Mouse (Mus musculus) lung, embryonic 14.5 days (tissue): ENCODE data around the gene Cmtr2. TPM values are rescaled to one million over a fixed set of nuclear protein-coding genes. Genes with fewer than 3 reads are reported as not detected.

Experiments used
- ATAC-seq: fragments of 200-750 bp; cut with Nextera tagmentation; 2 replicates; pipeline ENCODE4 v1.8.0; 2017; ENCODE audit warnings: mild to moderate bottlenecking, moderate TSS enrichment, moderate library complexity; ENCODE audit not compliant: insufficient read depth
- DNase-seq: peaks from one replicate; pipeline ENCODE4 v3.0.0-alpha.2; 2015
- H3K27ac ChIP-seq: fragments of 300-500 bp; sonication (generic); 2 replicates; pipeline ENCODE4 v1.5.1; 2014; ENCODE audit warnings: low read depth, mild to moderate bottlenecking, moderate library complexity
- H3K27me3 ChIP-seq: fragments of 300-500 bp; sonication (generic); 2 replicates; pipeline ENCODE4 v1.6.1; 2014; ENCODE audit warnings: low read length, control low read depth; ENCODE audit not compliant: insufficient read depth
- H3K36me3 ChIP-seq: fragments of 300-500 bp; sonication (generic); 2 replicates; pipeline ENCODE4 v1.6.1; 2014; ENCODE audit warnings: control low read depth; ENCODE audit not compliant: insufficient read depth
- H3K4me1 ChIP-seq: fragments of 300-500 bp; sonication (generic); 2 replicates; pipeline ENCODE4 v1.6.1; 2014; ENCODE audit warnings: antibody characterized with exemption, control low read depth; ENCODE audit not compliant: insufficient read depth
- H3K4me2 ChIP-seq: fragments of 300-500 bp; sonication (generic); 2 replicates; pipeline ENCODE4 v1.6.1; 2014; ENCODE audit warnings: mild to moderate bottlenecking
- H3K4me3 ChIP-seq: fragments of 300-500 bp; sonication (generic); 2 replicates; pipeline ENCODE4 v1.5.1; 2014; ENCODE audit warnings: low read depth, low read length
- H3K9ac ChIP-seq: fragments of 300-500 bp; sonication (generic); 2 replicates; pipeline ENCODE4 v1.6.1; 2014
- H3K9me3 ChIP-seq: fragments of 300-500 bp; sonication (generic); 2 replicates; pipeline ENCODE4 v1.6.1; 2016; ENCODE audit warnings: low read depth, low read length, control low read depth
- CTCF ChIP-seq: IDR thresholded peaks from 2 replicates; pipeline ENCODE4 v1.5.1; 2016; ENCODE audit warnings: antibody characterized with exemption, low read depth
- WGBS: fragments of 180-500 bp; shearing (Covaris S2); extraction: QIAGEN DNeasy Blood & Tissue Kit; methylation state at CpG from one replicate; pipeline ENCODE4 v1.1.7; 2014; 5-methylcytosine and 5-hydroxymethylcytosine counted together
- polyA plus RNA-seq: library from polyadenylated mRNA; unstranded; fragments of >200 nt; fragmentation: Nextera tagmentation; extraction: Ambion mirVana; gene quantifications from 2 replicates; pipeline ENCODE4 v1.2.1, GENCODE M21; 2014

The Cmtr2 gene
- polyA plus RNA-seq, 1 experiment from 2014 or later, result 8.3 TPM

DNA sequence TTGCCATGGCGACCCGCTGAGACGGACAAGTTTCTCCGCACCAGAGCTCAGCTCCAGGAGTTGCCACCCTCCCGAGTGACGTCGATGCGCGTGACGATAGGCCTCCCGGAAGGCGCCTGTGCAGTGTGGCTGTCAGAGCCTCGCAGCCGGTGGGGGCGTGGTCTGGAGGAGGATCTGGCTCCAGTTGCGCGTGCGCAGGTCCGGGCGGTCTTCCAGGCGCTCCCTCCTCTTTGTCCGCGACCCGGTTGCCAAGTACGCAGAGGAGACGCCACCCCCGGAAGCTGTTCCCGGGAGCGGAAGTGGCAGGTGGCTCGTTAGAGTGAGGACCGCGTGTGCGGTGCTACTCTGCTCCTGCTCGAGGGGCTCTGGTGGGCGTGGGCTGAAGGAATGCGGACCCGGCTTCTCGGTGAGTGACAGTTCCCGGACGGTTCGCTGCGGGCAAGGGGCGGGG, 2.2 kb downstream of the Cmtr2 start:
- peak overlapping the region; percentile 73 for H3K4me2 ChIP-seq
- peak overlapping the region; percentile 45 for H3K9ac ChIP-seq
- no peaks in the 10 kb centered on the region for H3K9me3 ChIP-seq
- no peak overlapping the region for H3K27ac ChIP-seq
- DNase-seq (peak; percentile 99), ATAC-seq (peak; percentile 99)
- no peak for TF ChIP-seq CTCF
- no peaks in the 10 kb centered on the region for H3K27me3 ChIP-seq
- peaks cover 3% of the 10 kb centered on the region; the same call in 1 of the 2 replicates for H3K4me1 ChIP-seq
- peaks cover 18% of the 10 kb centered on the region for H3K36me3 ChIP-seq
- peak overlapping the region; percentile 60 for H3K4me3 ChIP-seq
- WGBS, result under 1% methylated on average over 43 of the region's 43 CpGs

DNA sequence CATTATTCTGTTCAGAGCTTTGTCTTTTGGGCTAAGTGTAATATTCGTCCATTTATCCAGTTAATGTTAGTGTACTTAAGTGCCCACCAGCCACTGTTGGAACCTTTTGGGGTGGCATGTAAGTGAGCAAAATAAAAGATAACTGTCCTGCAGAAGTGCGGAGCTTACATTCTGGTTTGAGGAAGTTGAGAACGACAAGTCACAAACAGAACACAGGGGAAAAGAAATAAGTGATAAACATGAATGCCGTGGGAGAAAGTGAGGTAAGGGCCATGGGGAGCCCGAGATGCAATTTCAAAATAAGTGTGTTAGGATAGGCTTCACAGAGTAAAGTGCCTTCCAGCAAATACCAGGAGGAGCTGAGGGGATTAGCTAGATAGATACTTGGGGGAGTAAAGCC, 3.0 kb downstream of the Cmtr2 start:
- Histone ChIP-seq H3K27ac (no peak overlapping the region), H3K9me3 (no peaks in the 10 kb centered on the region), H3K9ac (peak overlapping the region; percentile 13; the same call in 1 of the 2 replicates), H3K4me3 (peak overlapping the region; percentile 60), H3K4me1 (peaks cover 3% of the 10 kb centered on the region; the same call in 1 of the 2 replicates), H3K4me2 (peak overlapping the region; percentile 73), H3K36me3 (peaks cover 26% of the 10 kb centered on the region), H3K27me3 (no peaks in the 10 kb centered on the region)
- no peak for ATAC-seq
- TF ChIP-seq CTCF, result no peak
- 65% methylated on average over 5 of the region's 5 CpGs for WGBS
- DNase-seq, result no peak

DNA sequence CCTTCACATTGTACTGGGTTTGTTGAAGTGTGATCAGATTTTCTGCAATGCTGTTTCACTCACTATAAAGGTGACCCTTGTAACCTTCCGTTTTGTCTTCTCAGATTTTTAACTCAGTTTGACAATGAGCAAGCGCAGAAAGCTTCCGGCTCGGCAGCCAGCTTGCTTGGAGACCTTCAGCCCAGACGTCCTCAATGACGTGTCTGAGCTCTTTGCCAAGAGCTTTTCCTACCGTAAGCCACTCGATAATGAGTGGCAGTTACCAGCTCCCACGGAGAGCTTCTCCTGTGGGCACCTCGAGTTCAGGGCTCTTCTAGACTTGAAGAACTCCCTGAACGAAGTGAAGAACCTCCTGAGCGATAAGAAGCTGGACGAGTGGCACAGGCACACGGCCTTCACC, 5.5 kb downstream of the Cmtr2 start:
- Histone ChIP-seq H3K27me3 (no peaks in the 10 kb centered on the region), H3K9ac (no peak overlapping the region), H3K36me3 (peaks cover 30% of the 10 kb centered on the region), H3K4me1 (peaks cover 3% of the 10 kb centered on the region; the same call in 1 of the 2 replicates), H3K4me2 (no peak overlapping the region), H3K9me3 (no peaks in the 10 kb centered on the region), H3K27ac (no peak overlapping the region), H3K4me3 (no peak overlapping the region)
- no peak for TF ChIP-seq CTCF
- 87% methylated on average over 14 of the region's 14 CpGs for WGBS
- ATAC-seq, result no peak
- DNase-seq, result no peak

DNA sequence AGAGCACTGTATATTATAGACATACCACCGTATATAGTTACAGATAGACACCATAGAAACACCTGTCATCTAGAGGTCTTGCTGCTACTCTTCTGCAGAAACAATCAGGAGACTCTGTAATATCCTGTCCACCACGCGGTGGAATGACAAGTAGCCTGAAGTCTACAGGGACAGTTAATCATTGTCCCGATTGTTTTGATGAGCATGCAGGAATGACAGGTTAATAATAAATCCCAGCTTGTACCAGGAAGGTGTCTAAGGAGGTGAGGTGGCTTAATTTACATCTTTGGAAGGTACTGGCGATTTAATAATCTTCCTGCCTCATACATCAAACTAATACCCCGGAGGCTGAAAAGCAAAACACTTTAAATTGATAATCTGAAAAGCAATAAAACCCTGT, 15.3 kb downstream of the Cmtr2 start:
- no peaks in the 10 kb centered on the region for H3K4me1 ChIP-seq
- H3K4me3 ChIP-seq, result no peak overlapping the region
- H3K27me3 ChIP-seq, result no peaks in the 10 kb centered on the region
- H3K9me3 ChIP-seq, result no peaks in the 10 kb centered on the region
- H3K9ac ChIP-seq, result no peak overlapping the region
- ATAC-seq (no peak), DNase-seq (no peak)
- TF ChIP-seq CTCF, result no peak
- 48% methylated on average over 6 of the region's 6 CpGs for WGBS
- no peaks in the 10 kb centered on the region for H3K36me3 ChIP-seq
- no peak overlapping the region for H3K4me2 ChIP-seq
- no peak overlapping the region for H3K27ac ChIP-seq

DNA sequence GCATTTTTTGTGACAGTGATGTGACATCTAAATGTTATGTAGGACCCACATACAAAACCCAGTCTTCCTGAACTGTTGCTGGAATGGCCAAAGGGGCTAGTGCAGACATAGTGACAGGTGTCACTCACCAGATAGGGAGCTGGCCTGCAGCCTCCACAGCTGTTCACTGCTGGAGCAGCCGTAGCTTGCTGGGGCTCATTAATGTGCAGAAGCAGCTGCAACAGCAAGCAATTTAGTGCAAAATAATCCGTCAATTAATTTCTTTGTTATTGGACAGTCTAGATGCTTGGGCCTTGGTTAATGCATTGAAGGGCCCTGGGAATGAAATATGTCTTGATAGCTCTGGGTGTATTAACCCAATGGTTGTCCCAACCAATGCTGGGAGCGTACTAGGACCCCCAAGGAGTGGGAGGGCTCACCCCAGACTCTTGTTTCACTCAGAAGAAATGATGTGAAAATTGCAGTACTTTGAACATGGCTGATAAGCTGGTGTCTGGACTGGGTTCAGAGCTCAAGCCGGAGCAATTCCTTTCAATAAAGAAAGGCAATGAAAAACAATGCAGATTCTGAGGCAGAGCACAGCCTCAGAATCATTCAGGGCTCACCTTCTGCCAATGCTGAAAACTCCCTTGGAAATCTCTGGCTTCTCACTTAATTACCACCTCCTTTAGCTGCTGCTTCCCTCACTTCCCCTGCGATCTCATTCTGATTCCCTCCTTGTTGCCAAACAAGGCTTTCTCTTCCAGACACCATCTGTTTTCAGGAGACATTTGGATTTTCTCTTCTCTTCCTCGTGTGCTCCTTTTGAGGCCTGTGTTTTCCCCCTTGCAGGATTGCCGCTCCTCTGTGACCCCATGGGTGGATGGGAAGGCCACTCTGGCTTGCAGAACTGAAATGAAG, 27.1 kb downstream of the Cmtr2 start:
- Histone ChIP-seq H3K4me1 (no peaks in the 10 kb centered on the region), H3K36me3 (no peaks in the 10 kb centered on the region), H3K9ac (no peak overlapping the region), H3K4me2 (no peak overlapping the region), H3K4me3 (no peak overlapping the region), H3K27me3 (no peaks in the 10 kb centered on the region), H3K27ac (no peak overlapping the region), H3K9me3 (no peaks in the 10 kb centered on the region)
- WGBS, result 41% methylated on average over 7 of the region's 7 CpGs
- DNase-seq (no peak), ATAC-seq (no peak)
- no peak for TF ChIP-seq CTCF

DNA sequence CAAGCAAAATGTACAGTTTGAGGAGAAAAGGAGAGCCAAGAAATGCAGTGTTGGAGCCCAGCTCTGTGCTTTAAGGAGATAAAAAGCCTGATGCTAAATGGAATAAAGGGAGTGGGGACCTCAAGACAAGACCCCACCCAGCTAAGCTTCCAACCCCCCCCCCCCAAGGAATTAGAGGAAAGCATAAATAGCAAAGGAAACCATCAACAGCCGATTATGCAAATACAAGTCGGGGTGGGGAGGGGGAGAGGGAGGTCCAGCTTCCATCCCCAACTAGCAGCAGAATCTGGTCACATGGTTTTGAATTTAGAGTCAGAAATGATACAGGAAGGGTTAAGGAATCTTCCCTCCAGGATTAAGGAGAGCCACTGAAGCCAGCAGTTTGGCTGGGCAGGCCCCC, 29.1 kb downstream of the Cmtr2 start:
- Histone ChIP-seq H3K4me2 (no peak overlapping the region), H3K9ac (no peak overlapping the region), H3K27me3 (no peaks in the 10 kb centered on the region), H3K4me1 (no peaks in the 10 kb centered on the region), H3K36me3 (no peaks in the 10 kb centered on the region), H3K9me3 (no peaks in the 10 kb centered on the region), H3K27ac (no peak overlapping the region), H3K4me3 (no peak overlapping the region)
- WGBS, result 46% methylated on average over 2 of the region's 2 CpGs
- ATAC-seq, result no peak
- DNase-seq, result no peak
- no peak for TF ChIP-seq CTCF

DNA sequence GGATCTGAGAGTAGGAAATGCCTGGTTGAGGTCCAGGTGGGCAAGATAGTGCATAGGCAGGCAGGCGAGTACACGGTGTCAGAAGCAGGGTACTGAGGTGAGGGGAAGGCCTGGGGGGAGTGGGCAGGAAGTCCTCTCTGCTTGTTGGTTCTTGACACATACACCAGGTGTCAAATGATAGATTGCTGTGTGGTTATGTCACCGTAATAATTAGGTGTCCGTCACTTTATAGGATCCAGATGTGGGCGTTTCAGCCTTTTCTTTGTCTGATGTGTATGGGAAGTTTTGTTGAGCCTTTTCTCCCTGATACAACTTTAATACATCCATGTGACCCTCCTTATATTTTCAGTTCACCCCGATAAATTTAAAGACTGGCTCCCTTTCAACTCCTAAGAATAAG, 31.8 kb downstream of the Cmtr2 start:
- 46% methylated on average over 6 of the region's 6 CpGs for WGBS
- no peak overlapping the region for H3K9ac ChIP-seq
- H3K36me3 ChIP-seq, result no peaks in the 10 kb centered on the region
- no peaks in the 10 kb centered on the region for H3K27me3 ChIP-seq
- ATAC-seq, result no peak
- H3K4me2 ChIP-seq, result no peak overlapping the region
- no peak for TF ChIP-seq CTCF
- H3K4me3 ChIP-seq, result no peak overlapping the region
- no peaks in the 10 kb centered on the region for H3K9me3 ChIP-seq
- no peak for DNase-seq
- no peak overlapping the region for H3K27ac ChIP-seq
- no peaks in the 10 kb centered on the region for H3K4me1 ChIP-seq
